Mouse (Mus musculus) G1E (cell line): ENCODE measurements around the gene Sfr1. TPM values are rescaled to one million over a fixed set of nuclear protein-coding genes. Genes with fewer than 3 reads are reported as not detected.

Experiments
- ATAC-seq: 2 replicates; pipeline ENCODE4 v1.8.0; 2016; ENCODE audit warnings: mild to moderate bottlenecking; ENCODE audit not compliant: insufficient number of reproducible peaks, poor library complexity, low FRiP score, severe bottlenecking; ENCODE audit errors: extremely low read depth
- DNase-seq: peaks from one replicate; pipeline ENCODE4 v3.0.0; 2012; ENCODE audit warnings: low spot score
- H3K27me3 ChIP-seq: 2 replicates; pipeline ENCODE4 v1.6.1; 2012; ENCODE audit warnings: mild to moderate bottlenecking, low read length, inconsistent platforms; ENCODE audit not compliant: insufficient read depth
- H3K36me3 ChIP-seq: replicated peaks from 2 replicates; pipeline ENCODE3; 2012; ENCODE audit warnings: mild to moderate bottlenecking, inconsistent platforms
- H3K4me1 ChIP-seq: 2 replicates; pipeline ENCODE4 v1.6.1; 2012; ENCODE audit warnings: low read depth, low read length, inconsistent platforms, mixed read lengths; ENCODE audit not compliant: insufficient read depth
- H3K4me3 ChIP-seq: 2 replicates; pipeline ENCODE4 v1.5.1; 2012; ENCODE audit warnings: low read depth, mild to moderate bottlenecking, inconsistent platforms, low read length, moderate library complexity, mixed read lengths
- H3K9me3 ChIP-seq: replicated peaks from 2 replicates; pipeline ENCODE4 v1.6.1; 2012; ENCODE audit warnings: inconsistent platforms
- CTCF ChIP-seq: IDR thresholded peaks from 2 replicates; pipeline ENCODE4 v1.5.1; 2012; ENCODE audit warnings: low read depth, low read length, inconsistent platforms, mixed read lengths
- GATA1 ChIP-seq: IDR thresholded peaks from 2 replicates; pipeline ENCODE4 v1.6.1; 2012; ENCODE audit warnings: borderline replicate concordance, low read length, inconsistent platforms, mixed read lengths
- GATA2 ChIP-seq: IDR thresholded peaks from 2 replicates; pipeline ENCODE4 v1.6.1; 2012; ENCODE audit warnings: low read depth, low read length, inconsistent platforms, borderline replicate concordance
- POLR2AphosphoS5 ChIP-seq: IDR thresholded peaks from 2 replicates; pipeline ENCODE4 v1.6.1; 2012; ENCODE audit warnings: low read depth, low read length, inconsistent platforms; ENCODE audit not compliant: insufficient replicate concordance
- TAL1 ChIP-seq: conservative IDR thresholded peaks from 2 replicates; pipeline ENCODE4 v1.6.1; 2012; ENCODE audit warnings: low read depth, low read length, inconsistent platforms, mixed read lengths
- polyA plus RNA-seq: library from polyadenylated mRNA; stranded (reverse); fragments of >175 nt; gene quantifications from 2 replicates; pipeline ENCODE4 v1.2.3, GENCODE M21; 2012
- total RNA-seq, 2 experiments: library from RNA; stranded (forward) in 1 of 2; stranded (reverse) in 1 of 2; fragments of 200-1000 nt in 1 of 2; fragments of >200 nt in 1 of 2; fragmentation: Nextera tagmentation in 1 of 2; gene quantifications; 2 replicates each; pipeline ENCODE4 v1.2.3; 2014 to 2017

Sfr1 gene
- total and polyA plus RNA-seq, 3 experiments: 17.1 to 187 (median 80.1) TPM

- H3K4me3 ChIP-seq: no peak overlapping the region
- no peaks in the 10 kb centered on the region for H3K36me3 ChIP-seq
- H3K27me3 ChIP-seq: peaks cover 10% of the 10 kb centered on the region; the same call in 1 of the 2 replicates
- H3K4me1 ChIP-seq: no peaks in the 10 kb centered on the region
- no peaks in the 10 kb centered on the region for H3K9me3 ChIP-seq
- TF ChIP-seq POLR2AphosphoS5: no peak
- TF ChIP-seq GATA2: no peak
- no peak for TF ChIP-seq CTCF
- TF ChIP-seq GATA1: no peak
- TF ChIP-seq TAL1: no peak
- no peak for DNase-seq
- ATAC-seq: no peak
Measured at GRCm38 (mm10) chr19:47755625-47756024, 24.1 kb downstream of the Sfr1 start.

GRCm38 (mm10) chr19:47777847-47778246 is 46.4 kb downstream of the Sfr1 start:
- no peaks in the 10 kb centered on the region for H3K9me3 ChIP-seq
- H3K4me3 ChIP-seq: no peak overlapping the region
- no peaks in the 10 kb centered on the region for H3K4me1 ChIP-seq
- DNase-seq (no peak), ATAC-seq (no peak)
- TF ChIP-seq TAL1 (no peak), GATA1 (no peak), POLR2AphosphoS5 (no peak), CTCF (no peak), GATA2 (no peak)
- peaks cover 2% of the 10 kb centered on the region for H3K27me3 ChIP-seq
- no peaks in the 10 kb centered on the region for H3K36me3 ChIP-seq

- Histone ChIP-seq H3K9me3 (no peaks in the 10 kb centered on the region), H3K36me3 (no peaks in the 10 kb centered on the region), H3K27me3 (peaks cover 11% of the 10 kb centered on the region), H3K4me1 (no peaks in the 10 kb centered on the region), H3K4me3 (no peak overlapping the region)
- no peak for TF ChIP-seq POLR2AphosphoS5
- TF ChIP-seq GATA1: no peak
- TF ChIP-seq TAL1: no peak
- no peak for TF ChIP-seq GATA2
- TF ChIP-seq CTCF: no peak
- ATAC-seq (no peak), DNase-seq (no peak)
Measured at GRCm38 (mm10) chr19:47780145-47780544, 48.7 kb downstream of the Sfr1 start.

GRCm38 (mm10) chr19:47780972-47781371 is 49.5 kb downstream of the Sfr1 start:
- H3K9me3 ChIP-seq: no peaks in the 10 kb centered on the region
- no peaks in the 10 kb centered on the region for H3K4me1 ChIP-seq
- ATAC-seq (no peak), DNase-seq (no peak)
- H3K4me3 ChIP-seq: no peak overlapping the region
- no peaks in the 10 kb centered on the region for H3K36me3 ChIP-seq
- TF ChIP-seq GATA2: no peak
- TF ChIP-seq TAL1: no peak
- no peak for TF ChIP-seq POLR2AphosphoS5
- no peak for TF ChIP-seq GATA1
- no peak for TF ChIP-seq CTCF
- H3K27me3 ChIP-seq: peaks cover 11% of the 10 kb centered on the region

- no peak for ATAC-seq
- Histone ChIP-seq H3K27me3 (peaks cover 10% of the 10 kb centered on the region), H3K36me3 (no peaks in the 10 kb centered on the region), H3K4me3 (no peak overlapping the region), H3K9me3 (no peaks in the 10 kb centered on the region), H3K4me1 (no peaks in the 10 kb centered on the region)
- TF ChIP-seq TAL1: no peak
- no peak for TF ChIP-seq CTCF
- TF ChIP-seq GATA1: no peak
- no peak for TF ChIP-seq GATA2
- TF ChIP-seq POLR2AphosphoS5: no peak
- no peak for DNase-seq
Measured at GRCm38 (mm10) chr19:47783898-47784297, 52.4 kb downstream of the Sfr1 start.

Other genes starting within 250 kb of the Sfr1 start
- 19.7 and 28.5 TPM in 2 replicates for gene Stn1, start 194.2 kb upstream of the Sfr1 start, total RNA-seq (2014; fragmentation: Nextera tagmentation)
- gene Stn1, start 194.2 kb upstream of the Sfr1 start, total RNA-seq (2017): 26.9 and 36.6 TPM in 2 replicates
- 7.5 and 7.7 TPM in 2 replicates for gene Stn1, start 194.2 kb upstream of the Sfr1 start, polyA plus RNA-seq
- 112 and 116 TPM in 2 replicates for gene Slk, start 152.0 kb upstream of the Sfr1 start, total RNA-seq (2014; fragmentation: Nextera tagmentation)
- gene Slk, start 152.0 kb upstream of the Sfr1 start, total RNA-seq (2017): 111 and 128 TPM in 2 replicates
- gene Slk, start 152.0 kb upstream of the Sfr1 start, polyA plus RNA-seq: 18.5 and 20.0 TPM in 2 replicates
- not detected in 2 replicates for gene Col17a1, start 39.6 kb upstream of the Sfr1 start, total RNA-seq (2014; fragmentation: Nextera tagmentation)
- 0.05 and 0.17 TPM in 2 replicates for gene Col17a1, start 39.6 kb upstream of the Sfr1 start, total RNA-seq (2017)
- gene Col17a1, start 39.6 kb upstream of the Sfr1 start, polyA plus RNA-seq: not detected in 2 replicates
- 33.8 and 39.2 TPM in 2 replicates for gene Gsto1, start 123.3 kb downstream of the Sfr1 start, total RNA-seq (2014; fragmentation: Nextera tagmentation)
- gene Gsto1, start 123.3 kb downstream of the Sfr1 start, total RNA-seq (2017): 29.1 and 35.0 TPM in 2 replicates
- 45.1 and 62.6 TPM in 2 replicates for gene Gsto1, start 123.3 kb downstream of the Sfr1 start, polyA plus RNA-seq
- gene Gsto2, start 133.9 kb downstream of the Sfr1 start, total RNA-seq (2014; fragmentation: Nextera tagmentation): 2.6 and 4.7 TPM in 2 replicates
- 0.58 and 0.76 TPM in 2 replicates for gene Gsto2, start 133.9 kb downstream of the Sfr1 start, total RNA-seq (2017)
- gene Gsto2, start 133.9 kb downstream of the Sfr1 start, polyA plus RNA-seq: 0.11 TPM in 1 of 2 replicates, not detected in the other
- not detected in 2 replicates for gene Cfap43, start 187.6 kb downstream of the Sfr1 start, total RNA-seq (2014; fragmentation: Nextera tagmentation)
- gene Cfap43, start 187.6 kb downstream of the Sfr1 start, total RNA-seq (2017): 0.05 and 0.06 TPM in 2 replicates
- not detected in 2 replicates for gene Cfap43, start 187.6 kb downstream of the Sfr1 start, polyA plus RNA-seq
- 1.5 and 3.4 TPM in 2 replicates for gene Itprip, start 187.6 kb downstream of the Sfr1 start, total RNA-seq (2014; fragmentation: Nextera tagmentation)
- 3.4 and 3.5 TPM in 2 replicates for gene Itprip, start 187.6 kb downstream of the Sfr1 start, total RNA-seq (2017)
- gene Itprip, start 187.6 kb downstream of the Sfr1 start, polyA plus RNA-seq: 2.4 and 3.5 TPM in 2 replicates
- not detected in 2 replicates for gene Cfap58, start 206.0 kb downstream of the Sfr1 start, total RNA-seq (2014; fragmentation: Nextera tagmentation)
- not detected in 2 replicates for gene Cfap58, start 206.0 kb downstream of the Sfr1 start, total RNA-seq (2017)
- gene Cfap58, start 206.0 kb downstream of the Sfr1 start, polyA plus RNA-seq: not detected in 2 replicates